Mouse (Mus musculus) forebrain, postnatal 0 days (tissue): ENCODE data around the gene Tomm20. TPM values are rescaled to one million over a fixed set of nuclear protein-coding genes. Genes with fewer than 3 reads are reported as not detected.
A peak's percentile ranks its signal among the peaks of the same experiment; 100 is the strongest.
"Not testable (repeated sequence)": the region's sequence is repeated elsewhere in the genome, so short reads cannot be mapped to it uniquely, and the experiment has no call there.

Experiments
- ATAC-seq: fragments of 200-750 bp; cut with Nextera tagmentation; 2 replicates; pipeline ENCODE4 v1.8.0; 2017; ENCODE audit warnings: mild to moderate bottlenecking, moderate library complexity
- DNase-seq: peaks from one replicate; pipeline ENCODE4 v3.0.0-alpha.2; 2015
- H3K27ac ChIP-seq: fragments of 300-500 bp; sonication (generic); 2 replicates; pipeline ENCODE4 v1.5.1; 2014; ENCODE audit warnings: low read depth, mild to moderate bottlenecking, antibody characterized with exemption, low read length, moderate library complexity, mixed read lengths
- H3K27me3 ChIP-seq: fragments of 300-500 bp; sonication (generic); 2 replicates; pipeline ENCODE4 v1.6.1; 2014; ENCODE audit warnings: mild to moderate bottlenecking, low read length, mixed read lengths; ENCODE audit not compliant: insufficient read depth
- H3K36me3 ChIP-seq: fragments of 300-500 bp; sonication (generic); 2 replicates; pipeline ENCODE4 v1.6.1; 2014; ENCODE audit warnings: mild to moderate bottlenecking, moderate library complexity; ENCODE audit not compliant: insufficient read depth
- H3K4me1 ChIP-seq: fragments of 300-500 bp; sonication (generic); 2 replicates; pipeline ENCODE4 v1.6.1; 2014; ENCODE audit warnings: antibody characterized with exemption; ENCODE audit not compliant: insufficient read depth
- H3K4me2 ChIP-seq: fragments of 300-500 bp; sonication (generic); 2 replicates; pipeline ENCODE4 v1.6.1; 2014; ENCODE audit warnings: low read depth, mild to moderate bottlenecking, moderate library complexity
- H3K4me3 ChIP-seq: fragments of 300-500 bp; sonication (generic); 2 replicates; pipeline ENCODE4 v1.5.1; 2014; ENCODE audit warnings: low read depth, low read length, mixed read lengths
- H3K9ac ChIP-seq: fragments of 300-500 bp; sonication (generic); 2 replicates; pipeline ENCODE4 v1.6.1; 2014; ENCODE audit warnings: mild to moderate bottlenecking
- H3K9me3 ChIP-seq: fragments of 300-500 bp; sonication (generic); 2 replicates; pipeline ENCODE4 v1.6.1; 2016; ENCODE audit warnings: low read length
- CTCF ChIP-seq: sonication (generic); IDR thresholded peaks from 2 replicates; pipeline ENCODE4 v1.5.1; 2016; ENCODE audit warnings: antibody characterized with exemption, control low read depth, low read depth
- WGBS: fragments of 180-500 bp; shearing (Covaris S2); extraction: QIAGEN DNeasy Blood & Tissue Kit; methylation state at CpG from one replicate; pipeline ENCODE4 v1.1.7; 2014; 5-methylcytosine and 5-hydroxymethylcytosine counted together
- polyA plus RNA-seq: library from polyadenylated mRNA; unstranded; fragments of >200 nt; fragmentation: Nextera tagmentation; extraction: Ambion mirVana; gene quantifications from 2 replicates; pipeline ENCODE4 v1.2.1, GENCODE M21; 2015
- total RNA-seq: library from RNA; depleted of rRNA; stranded (reverse); fragments of >200 nt; gene quantifications from 2 replicates; pipeline ENCODE4 v1.2.3, GENCODE M21; 2014; rRNA removed

Gene Tomm20
- total and polyA plus RNA-seq, 2 experiments from 2014 or later, result 195 to 228 TPM

GRCm38 (mm10) chr8:126885554-126886485 is 59.8 kb downstream of the Tomm20 start:
- TF ChIP-seq CTCF, result peak; percentile 25
- no peaks in the 10 kb centered on the region for H3K9me3 ChIP-seq
- ATAC-seq (no peak), DNase-seq (no peak)
- H3K27ac ChIP-seq, result peak overlapping the region; percentile 42; the same call in 1 of the 2 replicates
- no peaks in the 10 kb centered on the region for H3K4me1 ChIP-seq
- no peak overlapping the region for H3K4me2 ChIP-seq
- no peaks in the 10 kb centered on the region for H3K27me3 ChIP-seq
- no peak overlapping the region for H3K4me3 ChIP-seq
- 73% methylated on average over 13 of the region's 13 CpGs for WGBS
- H3K9ac ChIP-seq, result no peak overlapping the region
- H3K36me3 ChIP-seq, result no peaks in the 10 kb centered on the region

- 18% methylated on average over 6 of the region's 6 CpGs for WGBS
These were observed 61.3 kb downstream of the Tomm20 start for GRCm38 (mm10) chr8:126884202-126884926.

GRCm38 (mm10) chr8:126883752-126884151 is 61.9 kb downstream of the Tomm20 start:
- 56% methylated on average over 5 of the region's 5 CpGs for WGBS

More at GRCm38 (mm10) chr8:126884202-126884926, 61.3 kb downstream of the Tomm20 start:
- Histone ChIP-seq H3K9me3 (no peaks in the 10 kb centered on the region), H3K36me3 (no peaks in the 10 kb centered on the region), H3K27me3 (no peaks in the 10 kb centered on the region), H3K4me3 (no peak overlapping the region), H3K4me1 (no peaks in the 10 kb centered on the region), H3K4me2 (no peak overlapping the region), H3K27ac (peak overlapping the region; percentile 57), H3K9ac (no peak overlapping the region)
- ATAC-seq (peak; percentile 88), DNase-seq (peak; percentile 75)
- no peak for TF ChIP-seq CTCF

GRCm38 (mm10) chr8:126882586-126882985 is 63.1 kb downstream of the Tomm20 start:
- WGBS, result 83% methylated on average over 1 of the region's 1 CpGs
- H3K9ac ChIP-seq, ATAC-seq, DNase-seq, H3K4me1 ChIP-seq, H3K27ac ChIP-seq, H3K36me3 ChIP-seq, H3K27me3 ChIP-seq, H3K4me3 ChIP-seq, H3K4me2 ChIP-seq, H3K9me3 ChIP-seq: not testable (repeated sequence)

More at GRCm38 (mm10) chr8:126883752-126884151, 61.9 kb downstream of the Tomm20 start:
- no peak overlapping the region for H3K9ac ChIP-seq
- no peak for TF ChIP-seq CTCF
- no peaks in the 10 kb centered on the region for H3K4me1 ChIP-seq
- no peaks in the 10 kb centered on the region for H3K27me3 ChIP-seq
- no peak overlapping the region for H3K4me2 ChIP-seq
- peak overlapping the region; percentile 50; the same call in 1 of the 2 replicates for H3K27ac ChIP-seq
- H3K9me3 ChIP-seq, result no peaks in the 10 kb centered on the region
- H3K36me3 ChIP-seq, result no peaks in the 10 kb centered on the region
- no peak for DNase-seq
- no peak overlapping the region for H3K4me3 ChIP-seq
- 0 out of 2 replicates have a peak, but pooled peaks have one; percentile 9 for ATAC-seq

GRCm38 (mm10) chr8:126881641-126882140 is 64.0 kb downstream of the Tomm20 start:
- Histone ChIP-seq H3K9ac (no peak overlapping the region), H3K4me1 (no peaks in the 10 kb centered on the region), H3K9me3 (no peaks in the 10 kb centered on the region), H3K4me2 (no peak overlapping the region), H3K27me3 (no peaks in the 10 kb centered on the region), H3K4me3 (no peak overlapping the region), H3K27ac (no peak overlapping the region), H3K36me3 (no peaks in the 10 kb centered on the region)
- ATAC-seq, result no peak
- TF ChIP-seq CTCF, result no peak
- WGBS, result 90% methylated on average over 4 of the region's 4 CpGs
- no peak for DNase-seq

Other genes with a start within 250 kb of the Tomm20 start
- 24.7 and 26.1 TPM in 2 replicates for gene Rbm34, start 25.2 kb upstream of the Tomm20 start, total RNA-seq
- 23.2 and 31.1 TPM in 2 replicates for gene Rbm34, start 25.2 kb upstream of the Tomm20 start, polyA plus RNA-seq
- 21.6 and 31.0 TPM in 2 replicates for gene Pard3, start 118.0 kb upstream of the Tomm20 start, total RNA-seq
- gene Pard3, start 118.0 kb upstream of the Tomm20 start, polyA plus RNA-seq, result 7.5 and 11.4 TPM in 2 replicates